Mouse (Mus musculus): Measurements from ENCODE around the gene Kdelc2. TPM values are rescaled to one million over a fixed set of nuclear protein-coding genes. Genes with fewer than 3 reads are reported as not detected.
A peak's percentile ranks its signal among the peaks of the same experiment; 100 is the strongest.

Gene Kdelc2
- 0.79 and 2.3 TPM in 2 replicates for polyA plus RNA-seq (2011; ENCODE audit: insufficient read depth, insufficient read length, low replicate concordance, missing spikeins)

DNA sequence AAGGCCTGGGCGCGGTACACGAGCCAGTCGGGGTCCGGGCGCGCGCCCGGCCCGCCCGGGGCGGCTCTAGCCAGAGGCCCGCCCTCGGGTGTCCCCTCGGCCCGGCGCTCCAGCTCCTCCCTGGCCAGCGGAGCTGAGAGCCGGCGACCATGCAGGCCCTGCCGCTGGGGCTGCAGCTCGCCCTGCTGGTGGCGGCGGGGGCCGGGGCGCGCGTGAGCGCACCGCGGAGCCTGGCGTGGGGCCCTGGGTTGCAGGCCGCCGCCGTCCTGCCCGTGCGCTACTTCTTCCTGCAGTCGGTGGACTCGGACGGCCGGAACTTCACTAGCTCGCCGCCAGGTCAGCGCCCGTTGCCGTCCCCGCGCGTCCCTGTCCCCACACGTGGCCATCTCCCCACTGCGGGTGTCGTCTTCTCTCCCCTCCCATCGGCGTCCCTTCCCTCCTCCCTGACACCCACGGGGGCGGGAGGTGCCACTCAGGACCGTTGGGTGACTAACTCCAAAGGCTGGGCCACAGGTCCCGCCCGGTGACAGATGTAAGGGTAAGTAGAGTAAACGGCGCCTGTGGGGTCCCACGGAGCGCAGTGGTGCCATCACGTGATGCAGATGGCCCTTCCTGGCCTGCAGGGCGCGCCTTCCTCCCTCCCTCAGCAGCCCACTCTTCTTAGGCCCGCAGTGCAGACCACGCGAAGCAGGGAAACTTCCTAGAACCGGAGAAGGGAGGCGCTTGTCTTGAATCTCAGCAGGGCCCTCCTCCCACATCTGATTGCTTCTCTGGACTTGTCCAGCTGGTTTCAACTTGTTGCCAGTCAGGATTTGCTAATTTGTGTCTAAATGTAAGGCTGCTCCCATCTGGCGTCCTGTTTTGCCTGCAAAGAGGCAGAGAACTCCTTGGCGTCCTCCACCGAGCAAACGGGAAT, at the start of gene Kdelc2:
Kdelc2 (plus strand) TSS at position 75 of the 916 bp plus-strand sequence.
- H3K27ac ChIP-seq (ENCODE audit: control insufficient read depth, insufficient read depth, low read depth, low read length, poor library complexity), result peak within 1 kb of the TSS; percentile 18
- TF ChIP-seq CTCF (IDR thresholded peaks at IDR 0.05; ENCODE audit: control insufficient read depth, insufficient read depth, low read length) (no peak), POLR2A (IDR thresholded peaks at IDR 0.05; ENCODE audit: borderline replicate concordance, control insufficient read depth, low read depth, low read length) (peak; percentile 26; the same call in 1 of the 2 replicates)
- under 1% methylated on average over 69 of the region's 75 CpGs for WGBS
- H3K4me1 ChIP-seq (ENCODE audit: control insufficient read depth, insufficient read depth, low read length), result no peaks in the 10 kb centered on the region
- H3K4me3 ChIP-seq (replicated peaks; ENCODE audit: control insufficient read depth, low read depth, low read length), result peak within 1 kb of the TSS; percentile 51

DNA sequence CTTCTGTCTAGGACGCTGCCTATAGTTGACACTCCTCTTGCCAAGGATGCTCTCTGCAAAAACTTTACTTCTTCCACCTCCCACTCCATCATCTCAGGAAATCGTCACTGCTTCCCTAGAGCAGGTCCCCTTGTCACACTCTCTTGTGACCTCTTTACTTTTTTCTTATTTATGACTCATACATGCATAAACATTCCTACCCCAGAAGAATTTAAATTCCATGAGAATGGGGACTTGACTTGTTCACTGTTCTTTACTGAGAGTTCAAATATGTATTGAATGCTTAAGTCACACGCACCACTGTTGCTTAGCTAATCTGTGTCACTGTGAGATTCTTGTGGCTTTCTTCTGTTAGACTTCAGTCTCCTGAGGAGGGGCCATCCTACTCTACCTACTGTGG, 48.7 kb upstream of the Kdelc2 start:
- 74% methylated on average over 3 of the region's 3 CpGs for WGBS
- Histone ChIP-seq H3K27ac (ENCODE audit: control insufficient read depth, insufficient read depth, low read depth, low read length, poor library complexity) (no peak overlapping the region), H3K4me1 (ENCODE audit: control insufficient read depth, insufficient read depth, low read length) (no peaks in the 10 kb centered on the region), H3K4me3 (replicated peaks; ENCODE audit: control insufficient read depth, low read depth, low read length) (no peak overlapping the region)
- TF ChIP-seq POLR2A (IDR thresholded peaks at IDR 0.05; ENCODE audit: borderline replicate concordance, control insufficient read depth, low read depth, low read length) (no peak), CTCF (IDR thresholded peaks at IDR 0.05; ENCODE audit: control insufficient read depth, insufficient read depth, low read length) (no peak)

DNA sequence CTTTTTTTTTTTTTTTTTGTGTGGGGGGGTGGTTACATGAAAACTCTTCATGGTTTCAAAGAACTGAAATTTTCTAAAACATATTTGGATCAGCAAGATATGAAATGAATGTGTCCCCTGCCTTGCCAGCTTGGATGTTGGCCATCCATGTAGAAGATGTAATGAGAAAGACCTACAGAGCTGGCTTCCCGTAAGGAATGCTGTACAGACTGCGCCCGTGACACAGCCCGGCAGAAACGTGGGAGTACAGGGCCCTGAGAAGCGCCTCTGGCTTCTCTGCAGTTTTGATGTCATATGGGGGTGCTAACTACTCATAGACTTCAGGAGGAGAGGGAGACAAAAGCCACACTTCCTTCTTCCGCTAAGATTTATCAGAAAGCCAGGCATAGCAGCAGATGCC, 44.2 kb upstream of the Kdelc2 start:
- no peak overlapping the region for H3K4me3 ChIP-seq (replicated peaks; ENCODE audit: control insufficient read depth, low read depth, low read length)
- no peaks in the 10 kb centered on the region; the same call in 1 of the 2 replicates for H3K4me1 ChIP-seq (ENCODE audit: control insufficient read depth, insufficient read depth, low read length)
- H3K27ac ChIP-seq (ENCODE audit: control insufficient read depth, insufficient read depth, low read depth, low read length, poor library complexity), result no peak overlapping the region
- WGBS, result 86% methylated on average over 7 of the region's 7 CpGs
- TF ChIP-seq CTCF (IDR thresholded peaks at IDR 0.05; ENCODE audit: control insufficient read depth, insufficient read depth, low read length), result no peak
- TF ChIP-seq POLR2A (IDR thresholded peaks at IDR 0.05; ENCODE audit: borderline replicate concordance, control insufficient read depth, low read depth, low read length), result no peak

DNA sequence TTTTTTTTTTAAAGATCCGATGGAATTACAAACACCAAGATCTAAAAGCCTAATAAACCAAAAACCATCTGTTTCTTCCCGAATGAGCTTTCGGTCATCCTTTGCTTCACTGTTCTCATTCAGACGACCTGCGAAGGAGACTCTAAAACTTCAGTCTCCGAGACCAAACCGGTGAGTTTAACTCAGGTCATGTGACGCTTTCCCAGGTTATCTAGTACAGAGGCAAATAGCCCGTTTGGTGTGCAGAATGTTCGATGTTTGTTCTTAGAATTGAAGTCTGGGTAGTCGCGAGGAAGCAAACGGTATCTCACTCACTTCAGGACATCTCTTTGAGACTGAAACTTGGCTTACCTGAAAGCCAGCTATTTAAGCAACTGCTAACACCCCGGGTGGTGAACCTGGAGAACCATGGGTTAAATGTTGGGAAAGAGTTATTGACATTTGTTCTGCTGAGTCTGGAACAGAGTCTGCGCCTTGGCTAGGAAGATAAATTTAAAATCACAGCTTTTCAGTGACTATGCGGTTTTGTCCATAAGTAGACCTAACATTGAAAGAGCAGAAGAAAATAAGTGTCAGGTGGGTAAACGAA, 43.4 kb upstream of the Kdelc2 start:
- Histone ChIP-seq H3K4me3 (replicated peaks; ENCODE audit: control insufficient read depth, low read depth, low read length) (no peak overlapping the region), H3K27ac (ENCODE audit: control insufficient read depth, insufficient read depth, low read depth, low read length, poor library complexity) (no peak overlapping the region), H3K4me1 (ENCODE audit: control insufficient read depth, insufficient read depth, low read length) (no peaks in the 10 kb centered on the region; the same call in 1 of the 2 replicates)
- TF ChIP-seq CTCF (IDR thresholded peaks at IDR 0.05; ENCODE audit: control insufficient read depth, insufficient read depth, low read length), result no peak
- no peak for TF ChIP-seq POLR2A (IDR thresholded peaks at IDR 0.05; ENCODE audit: borderline replicate concordance, control insufficient read depth, low read depth, low read length)
- WGBS, result 47% methylated on average over 17 of the region's 17 CpGs

DNA sequence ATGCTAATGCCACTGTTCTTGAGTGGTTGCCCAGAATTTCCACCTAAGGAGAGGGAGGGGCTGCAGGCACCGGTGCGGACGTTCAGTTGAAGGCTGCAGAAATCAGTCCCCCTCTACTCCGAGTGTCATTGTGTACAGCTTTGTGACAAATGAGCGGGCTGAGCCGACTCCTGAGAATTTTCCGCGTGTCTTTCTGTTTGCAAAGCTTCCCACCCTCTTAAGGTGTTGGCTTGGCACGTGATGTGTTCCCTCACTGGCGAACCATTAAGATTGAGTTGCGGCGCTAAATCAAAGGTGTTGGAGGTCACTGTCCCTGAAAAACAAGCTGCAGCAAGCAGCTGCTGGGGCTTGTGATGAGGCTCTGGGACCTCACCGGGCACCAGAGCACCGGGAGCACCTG, 42.9 kb upstream of the Kdelc2 start:
- WGBS, result 6% methylated on average over 14 of the region's 14 CpGs
- H3K4me1 ChIP-seq (ENCODE audit: control insufficient read depth, insufficient read depth, low read length), result no peaks in the 10 kb centered on the region; the same call in 1 of the 2 replicates
- H3K4me3 ChIP-seq (replicated peaks; ENCODE audit: control insufficient read depth, low read depth, low read length), result no peak overlapping the region
- TF ChIP-seq POLR2A (IDR thresholded peaks at IDR 0.05; ENCODE audit: borderline replicate concordance, control insufficient read depth, low read depth, low read length) (no peak), CTCF (IDR thresholded peaks at IDR 0.05; ENCODE audit: control insufficient read depth, insufficient read depth, low read length) (no peak)
- no peak overlapping the region for H3K27ac ChIP-seq (ENCODE audit: control insufficient read depth, insufficient read depth, low read depth, low read length, poor library complexity)

DNA sequence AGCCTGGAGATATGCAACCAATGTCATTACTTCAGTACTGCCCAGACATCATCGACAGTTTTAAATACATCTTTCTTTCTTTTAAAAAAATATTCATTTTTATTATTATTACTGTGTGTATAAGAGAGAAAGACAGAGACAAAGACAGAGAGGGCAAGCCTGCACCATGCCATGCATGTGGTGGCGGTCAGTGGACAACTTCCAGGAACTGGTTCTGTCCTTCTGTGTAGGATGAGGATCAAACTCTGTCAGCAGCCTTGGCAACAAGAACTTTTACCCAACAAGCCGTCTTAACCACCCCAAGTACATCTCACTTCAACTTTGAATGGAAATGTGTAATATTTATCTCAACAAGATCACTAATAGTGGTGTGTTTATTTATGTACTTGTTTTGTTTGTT, 41.8 kb upstream of the Kdelc2 start:
- WGBS, result 73% methylated on average over 3 of the region's 3 CpGs
- H3K27ac ChIP-seq (ENCODE audit: control insufficient read depth, insufficient read depth, low read depth, low read length, poor library complexity), result no peak overlapping the region
- TF ChIP-seq CTCF (IDR thresholded peaks at IDR 0.05; ENCODE audit: control insufficient read depth, insufficient read depth, low read length) (no peak), POLR2A (IDR thresholded peaks at IDR 0.05; ENCODE audit: borderline replicate concordance, control insufficient read depth, low read depth, low read length) (no peak)
- H3K4me3 ChIP-seq (replicated peaks; ENCODE audit: control insufficient read depth, low read depth, low read length), result no peak overlapping the region
- no peaks in the 10 kb centered on the region; the same call in 1 of the 2 replicates for H3K4me1 ChIP-seq (ENCODE audit: control insufficient read depth, insufficient read depth, low read length)

DNA sequence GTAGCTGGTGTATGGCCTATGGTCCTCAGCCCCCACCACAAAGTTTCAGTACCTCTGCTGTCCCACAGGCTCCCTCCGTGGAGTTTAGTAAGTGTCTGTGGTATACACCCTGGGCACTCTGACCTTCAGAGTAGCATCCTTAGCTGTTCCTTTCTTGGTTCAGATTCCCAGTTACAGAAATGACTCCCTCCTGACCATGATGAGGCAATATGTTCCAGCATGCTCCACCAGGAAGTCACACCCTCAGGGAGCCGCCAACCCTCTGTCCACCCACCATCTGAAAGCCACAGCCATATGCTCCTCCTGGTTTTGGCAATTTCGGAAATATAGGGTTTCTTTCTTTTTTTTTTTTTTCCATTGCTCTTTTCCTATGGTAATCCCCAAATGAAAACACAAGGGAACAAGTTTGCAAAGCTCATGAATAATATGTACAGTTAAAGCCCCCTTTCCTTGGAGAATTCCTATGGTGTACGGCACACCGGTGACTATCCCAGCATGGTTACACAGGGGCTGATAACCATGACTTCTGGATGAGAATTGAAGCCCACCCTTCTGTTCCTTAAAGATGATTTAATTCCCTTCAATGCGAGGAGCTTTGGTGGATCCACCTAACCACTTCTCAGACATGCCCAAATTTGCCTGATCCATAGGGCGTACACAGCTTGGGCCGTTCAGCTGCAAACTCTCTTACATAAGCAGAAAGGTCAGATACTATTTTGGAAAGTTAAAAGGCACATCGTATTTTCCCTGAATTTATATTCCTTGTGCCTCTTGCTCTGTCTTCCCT, 39.0 kb upstream of the Kdelc2 start:
- Histone ChIP-seq H3K4me1 (ENCODE audit: control insufficient read depth, insufficient read depth, low read length) (no peaks in the 10 kb centered on the region; the same call in 1 of the 2 replicates), H3K4me3 (replicated peaks; ENCODE audit: control insufficient read depth, low read depth, low read length) (no peak overlapping the region), H3K27ac (ENCODE audit: control insufficient read depth, insufficient read depth, low read depth, low read length, poor library complexity) (no peak overlapping the region)
- no peak for TF ChIP-seq POLR2A (IDR thresholded peaks at IDR 0.05; ENCODE audit: borderline replicate concordance, control insufficient read depth, low read depth, low read length)
- no peak for TF ChIP-seq CTCF (IDR thresholded peaks at IDR 0.05; ENCODE audit: control insufficient read depth, insufficient read depth, low read length)
- 78% methylated on average over 9 of the region's 9 CpGs for WGBS
